Mouse (Mus musculus) spleen, adult 2 months (tissue): ENCODE data around the gene Nnmt. TPM values are rescaled to one million over a fixed set of nuclear protein-coding genes. Genes with fewer than 3 reads are reported as not detected.

Experiments
- DNase-seq, 2 experiments: peaks; one replicate each; pipeline versions ENCODE4 v3.0.0 to v3.0.0-alpha.2; 2012 to 2021; ENCODE audit warnings: low spot score in 2 of 2, low read depth in 1 of 2
- H3K27ac ChIP-seq: fragments of 200-500 bp; 2 replicates; pipeline ENCODE4 v1.5.1; 2012; ENCODE audit warnings: low read length, inconsistent platforms; ENCODE audit not compliant: insufficient read depth
- H3K27me3 ChIP-seq: fragments of 200-500 bp; 2 replicates; pipeline ENCODE4 v1.6.1; 2012; ENCODE audit warnings: mild to moderate bottlenecking, moderate library complexity, low read length, inconsistent platforms; ENCODE audit not compliant: control insufficient read depth, insufficient read depth
- H3K36me3 ChIP-seq: fragments of 200-500 bp; 2 replicates; pipeline ENCODE4 v1.6.1; 2012; ENCODE audit warnings: mild to moderate bottlenecking, low read length, inconsistent platforms; ENCODE audit not compliant: control insufficient read depth, insufficient read depth
- H3K4me1 ChIP-seq: fragments of 200-500 bp; 2 replicates; pipeline ENCODE4 v1.6.1; 2011; ENCODE audit warnings: inconsistent platforms; ENCODE audit not compliant: control insufficient read depth, insufficient read depth, insufficient read length
- H3K4me3 ChIP-seq: fragments of 200-500 bp; 2 replicates; pipeline ENCODE4 v1.5.1; 2011; ENCODE audit warnings: mild to moderate bottlenecking, inconsistent platforms; ENCODE audit not compliant: insufficient read depth, insufficient read length; ENCODE audit errors: extremely low read depth
- CTCF ChIP-seq: fragments of 200-500 bp; IDR thresholded peaks from 2 replicates; pipeline ENCODE4 v1.5.1; 2011; ENCODE audit warnings: mild to moderate bottlenecking, inconsistent platforms; ENCODE audit not compliant: insufficient read depth, insufficient read length, insufficient replicate concordance; ENCODE audit errors: extremely low read depth
- POLR2A ChIP-seq: fragments of 200-500 bp; IDR thresholded peaks from 2 replicates; pipeline ENCODE4 v1.6.1; 2011; ENCODE audit warnings: low read depth, low read length, inconsistent platforms
- WGBS: fragments of 180-500 bp; shearing (Covaris S2); methylation state at CpG from one replicate; pipeline ENCODE4 v1.1.7; 2018; 5-methylcytosine and 5-hydroxymethylcytosine counted together
- polyA plus RNA-seq: library from polyadenylated mRNA; depleted of rRNA; stranded (reverse); fragments of >200 nt; gene quantifications from 2 replicates; pipeline ENCODE4 v1.2.3, GENCODE M21; 2012; rRNA removed

The Nnmt gene
- 0.60 and 0.94 TPM in 2 replicates for polyA plus RNA-seq

DNA sequence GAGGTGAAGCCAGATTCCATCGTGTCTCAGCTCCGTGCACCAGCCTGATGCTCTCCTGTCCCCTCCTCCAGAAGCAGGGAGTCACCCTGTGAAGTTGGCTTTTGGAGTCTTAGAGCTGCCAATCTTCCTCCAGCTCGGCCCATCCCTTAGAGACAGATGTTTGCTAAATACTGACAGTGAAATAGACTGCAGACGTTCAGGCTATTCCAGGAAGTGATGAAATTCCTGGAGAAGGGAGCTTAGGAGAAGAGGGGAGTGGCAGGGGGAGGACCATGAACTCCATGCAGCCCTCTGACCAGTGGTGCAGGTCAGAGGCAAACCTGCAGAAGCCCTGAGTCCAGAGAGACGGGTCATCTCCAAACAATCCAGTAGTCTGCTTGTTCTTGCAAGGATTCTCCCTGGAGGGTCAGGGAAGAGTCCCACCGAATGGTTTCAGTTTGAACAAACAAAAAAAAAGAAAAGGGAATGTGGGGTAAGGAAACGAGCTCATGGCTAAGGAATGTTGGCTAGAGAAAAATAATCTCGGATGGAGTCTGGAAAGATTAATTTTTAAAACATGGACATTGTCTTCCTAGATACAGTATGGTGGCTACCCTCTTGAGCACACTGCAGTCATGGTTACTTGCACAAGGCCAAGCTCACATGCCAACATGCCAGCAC is at the start of gene Nnmt:
Nnmt (minus strand) TSS at position 215 of the 660 bp plus-strand sequence.
- Histone ChIP-seq H3K27me3 (no peaks in the 10 kb centered on the region; the same call in 1 of the 2 replicates), H3K4me1 (no peaks in the 10 kb centered on the region; the same call in 1 of the 2 replicates), H3K36me3 (no peaks in the 10 kb centered on the region), H3K27ac (no peak within 1 kb of the TSS), H3K4me3 (no peak within 1 kb of the TSS)
- WGBS: 58% methylated on average over 8 of the region's 8 CpGs
- no peak for TF ChIP-seq POLR2A
- no peak for TF ChIP-seq CTCF
- no peak for DNase-seq

DNA sequence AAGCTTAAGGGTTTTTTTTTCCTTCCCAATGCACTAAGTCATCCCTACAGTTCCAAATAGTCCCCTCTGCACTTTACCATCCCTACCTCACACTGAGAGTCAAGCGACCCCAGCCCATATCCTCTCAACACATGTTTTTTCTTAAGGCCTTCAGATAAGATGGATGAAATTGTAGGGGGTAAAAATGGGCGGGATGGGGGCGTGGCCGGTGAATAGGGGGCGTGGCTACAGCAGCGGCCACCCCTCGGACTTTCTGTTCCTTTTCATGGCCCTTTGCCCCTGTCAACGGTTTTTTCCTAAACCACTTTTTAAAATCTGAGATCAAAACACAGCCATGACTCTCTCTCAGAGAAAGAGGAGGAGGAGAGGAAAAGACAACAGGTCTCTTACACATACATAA is 49.8 kb upstream of the Nnmt start:
- Histone ChIP-seq H3K4me1 (no peaks in the 10 kb centered on the region), H3K27me3 (no peaks in the 10 kb centered on the region), H3K27ac (no peak overlapping the region), H3K36me3 (no peaks in the 10 kb centered on the region), H3K4me3 (no peak overlapping the region)
- TF ChIP-seq CTCF: no peak
- TF ChIP-seq POLR2A: no peak
- DNase-seq: no peak
- 43% methylated on average over 8 of the region's 8 CpGs for WGBS

DNA sequence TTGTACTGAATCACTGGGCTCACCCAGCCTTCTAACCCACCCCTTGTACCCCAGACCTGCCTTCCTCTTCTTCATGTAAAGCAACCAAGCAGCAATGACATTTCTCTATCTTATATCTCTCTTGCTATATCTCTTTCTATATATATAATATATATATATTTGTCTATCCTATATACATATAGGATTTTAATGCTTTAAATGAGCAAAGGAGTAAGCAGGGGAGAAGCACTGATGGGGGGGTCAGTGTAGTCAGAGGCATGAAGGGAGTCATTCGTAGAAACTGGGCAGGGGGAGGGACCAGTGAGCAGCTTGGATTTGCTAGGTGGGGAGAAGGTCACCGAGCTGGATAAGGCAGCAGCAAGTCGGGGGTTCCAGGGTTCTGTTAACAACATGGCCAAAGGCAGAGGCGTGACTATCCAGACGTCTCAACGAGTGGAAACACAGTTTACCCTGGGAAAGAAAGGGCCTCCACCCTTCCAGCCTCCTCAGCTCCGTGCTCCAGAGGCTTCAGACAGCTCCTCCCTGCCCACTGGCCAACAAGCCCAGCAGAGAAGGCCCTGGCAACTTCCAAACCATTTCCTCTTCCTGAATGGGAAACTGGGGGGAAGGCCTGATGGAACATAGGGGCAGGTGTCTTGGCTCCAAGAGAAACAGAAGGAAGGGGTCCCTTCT is 48.6 kb upstream of the Nnmt start:
- Histone ChIP-seq H3K27me3 (peaks cover 6% of the 10 kb centered on the region; the same call in 1 of the 2 replicates), H3K27ac (no peak overlapping the region), H3K36me3 (no peaks in the 10 kb centered on the region), H3K4me1 (0 out of 2 replicates have a peak, but pooled peaks cover 2% of the 10 kb centered on the region), H3K4me3 (no peak overlapping the region)
- TF ChIP-seq CTCF (no peak), POLR2A (no peak)
- DNase-seq: no peak
- WGBS: 80% methylated on average over 7 of the region's 7 CpGs

DNA sequence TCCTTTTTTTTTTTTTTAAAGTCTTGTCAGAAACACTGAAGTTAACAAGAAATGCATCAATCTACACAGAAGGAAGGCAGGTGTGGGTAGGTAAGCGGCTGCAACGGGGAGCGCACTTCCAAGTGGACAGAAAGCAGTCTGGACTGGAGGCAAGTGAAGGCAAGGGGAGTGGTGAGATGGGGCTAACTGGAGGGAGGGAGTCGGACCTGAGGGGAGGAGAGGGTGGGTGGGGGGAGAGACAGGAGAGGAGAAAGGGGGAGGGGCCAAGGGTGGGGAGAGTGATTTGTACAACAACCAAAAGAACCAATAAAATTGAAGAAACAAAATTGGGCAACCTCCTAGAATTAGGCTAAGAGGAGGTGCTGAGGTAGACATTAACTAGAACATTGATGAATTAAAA is 47.1 kb upstream of the Nnmt start:
- TF ChIP-seq POLR2A: no peak
- no peak for TF ChIP-seq CTCF

DNA sequence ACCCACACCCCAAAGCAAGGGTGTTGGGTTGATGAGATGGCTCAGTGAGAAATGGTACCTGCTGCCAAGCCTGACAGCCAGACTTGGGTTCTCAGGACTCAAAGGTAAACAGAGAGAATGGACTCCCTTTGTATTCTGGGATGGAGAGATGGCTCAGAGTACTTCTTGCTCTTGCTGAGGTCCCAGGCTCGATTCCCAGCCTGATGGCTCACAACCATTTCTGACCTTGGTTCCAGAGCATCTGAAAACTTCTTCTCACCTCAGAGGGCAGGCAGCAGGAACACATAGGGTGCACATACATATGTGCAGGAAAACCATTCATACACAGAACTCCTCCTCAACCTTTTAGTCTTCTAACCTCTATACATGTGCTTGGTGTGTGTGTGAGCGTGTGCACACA is 45.9 kb upstream of the Nnmt start:
- Histone ChIP-seq H3K4me3 (no peak overlapping the region), H3K27me3 (peaks cover 6% of the 10 kb centered on the region; the same call in 1 of the 2 replicates), H3K4me1 (0 out of 2 replicates have a peak, but pooled peaks cover 2% of the 10 kb centered on the region), H3K36me3 (no peaks in the 10 kb centered on the region), H3K27ac (no peak overlapping the region)
- 85% methylated on average over 2 of the region's 2 CpGs for WGBS
- no peak for DNase-seq
- TF ChIP-seq POLR2A: no peak
- TF ChIP-seq CTCF: no peak

More for the DNA sequence above, 47.1 kb upstream of the Nnmt start:
- Histone ChIP-seq H3K27me3 (peaks cover 6% of the 10 kb centered on the region; the same call in 1 of the 2 replicates), H3K4me3 (no peak overlapping the region), H3K4me1 (0 out of 2 replicates have a peak, but pooled peaks cover 2% of the 10 kb centered on the region), H3K36me3 (no peaks in the 10 kb centered on the region), H3K27ac (no peak overlapping the region)
- 86% methylated on average over 4 of the region's 4 CpGs for WGBS
- DNase-seq: no peak

DNA sequence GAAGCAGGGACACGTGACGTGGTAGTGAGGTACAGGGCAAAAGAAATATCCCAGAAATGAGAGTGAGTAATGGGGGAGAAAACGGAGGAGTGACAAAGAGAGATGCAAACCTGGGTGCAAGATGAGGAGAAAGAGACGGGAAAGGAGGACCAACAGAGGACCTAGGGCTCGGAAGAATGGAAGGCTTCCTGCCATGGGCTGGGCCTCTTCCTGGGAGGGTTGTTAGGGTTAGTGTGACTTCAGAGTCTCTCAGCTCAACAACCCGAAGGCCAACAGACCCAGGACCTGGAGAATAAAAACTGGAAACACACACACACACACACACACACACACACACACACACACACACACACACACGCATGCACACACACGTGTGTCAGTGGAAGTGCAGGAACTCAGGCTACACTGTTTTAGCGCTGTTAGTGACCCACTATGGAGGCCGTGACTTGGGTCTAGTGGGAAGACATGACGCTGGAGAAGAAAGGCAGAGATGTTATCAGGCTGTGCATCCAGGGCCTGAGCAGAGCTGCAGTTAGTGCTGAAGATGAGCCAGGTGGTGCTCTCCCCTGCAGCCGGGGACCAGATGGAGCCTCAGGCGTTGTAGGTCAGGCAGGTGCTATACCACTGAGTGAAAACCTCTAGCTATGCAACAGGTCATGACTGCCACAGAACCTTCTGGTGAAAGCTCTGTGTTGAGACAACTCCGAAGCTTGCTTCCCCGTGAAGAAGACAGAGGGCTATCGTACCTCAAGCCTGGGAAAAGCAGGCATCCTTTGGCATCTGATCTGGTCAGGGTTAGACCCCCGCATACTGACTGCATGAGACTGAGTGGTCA is 45.1 kb upstream of the Nnmt start:
- Histone ChIP-seq H3K4me3 (no peak overlapping the region), H3K36me3 (no peaks in the 10 kb centered on the region), H3K27ac (no peak overlapping the region), H3K27me3 (peaks cover 6% of the 10 kb centered on the region; the same call in 1 of the 2 replicates), H3K4me1 (0 out of 2 replicates have a peak, but pooled peaks cover 2% of the 10 kb centered on the region)
- 70% methylated on average over 17 of the region's 17 CpGs for WGBS
- DNase-seq: no peak
- TF ChIP-seq CTCF (no peak), POLR2A (no peak)
